Mouse (Mus musculus) kidney, adult 2 months (tissue): Measurements from ENCODE around the gene Atad5.

Source experiments
- CTCF ChIP-seq: fragments of 200-500 bp; conservative IDR thresholded peaks from 2 replicates; pipeline ENCODE4 v1.5.1; 2011; ENCODE audit warnings: low read depth, mild to moderate bottlenecking, control low read depth, low read length, moderate library complexity, mixed read lengths; ENCODE audit not compliant: insufficient read depth, insufficient read length
- POLR2A ChIP-seq: fragments of 200-500 bp; IDR thresholded peaks from one replicate; pipeline ENCODE4 v1.6.1; 2011; ENCODE audit warnings: low read depth, low read length, control low read depth

GRCm38 (mm10) chr11:80171884-80172283 is 82.7 kb downstream of the Atad5 start:
- TF ChIP-seq CTCF (no peak), POLR2A (no peak)
